Mouse (Mus musculus) spleen, adult 2 months (tissue): ENCODE measurements around the gene Rph3a. TPM values are rescaled to one million over a fixed set of nuclear protein-coding genes. Genes with fewer than 3 reads are reported as not detected.
"Not testable (repeated sequence)": the region's sequence is repeated elsewhere in the genome, so short reads cannot be mapped to it uniquely, and the experiment has no call there.

Experiments
- DNase-seq, 2 experiments: peaks; one replicate each; pipeline versions ENCODE4 v3.0.0 to v3.0.0-alpha.2; 2012 to 2021; ENCODE audit warnings: low spot score in 2 of 2, low read depth in 1 of 2
- H3K27ac ChIP-seq: fragments of 200-500 bp; 2 replicates; pipeline ENCODE4 v1.5.1; 2012; ENCODE audit warnings: low read length, inconsistent platforms; ENCODE audit not compliant: insufficient read depth
- H3K27me3 ChIP-seq: fragments of 200-500 bp; 2 replicates; pipeline ENCODE4 v1.6.1; 2012; ENCODE audit warnings: mild to moderate bottlenecking, moderate library complexity, low read length, inconsistent platforms; ENCODE audit not compliant: control insufficient read depth, insufficient read depth
- H3K36me3 ChIP-seq: fragments of 200-500 bp; 2 replicates; pipeline ENCODE4 v1.6.1; 2012; ENCODE audit warnings: mild to moderate bottlenecking, low read length, inconsistent platforms; ENCODE audit not compliant: control insufficient read depth, insufficient read depth
- H3K4me1 ChIP-seq: fragments of 200-500 bp; 2 replicates; pipeline ENCODE4 v1.6.1; 2011; ENCODE audit warnings: inconsistent platforms; ENCODE audit not compliant: control insufficient read depth, insufficient read depth, insufficient read length
- H3K4me3 ChIP-seq: fragments of 200-500 bp; 2 replicates; pipeline ENCODE4 v1.5.1; 2011; ENCODE audit warnings: mild to moderate bottlenecking, inconsistent platforms; ENCODE audit not compliant: insufficient read depth, insufficient read length; ENCODE audit errors: extremely low read depth
- CTCF ChIP-seq: fragments of 200-500 bp; IDR thresholded peaks from 2 replicates; pipeline ENCODE4 v1.5.1; 2011; ENCODE audit warnings: mild to moderate bottlenecking, inconsistent platforms; ENCODE audit not compliant: insufficient read depth, insufficient read length, insufficient replicate concordance; ENCODE audit errors: extremely low read depth
- POLR2A ChIP-seq: fragments of 200-500 bp; IDR thresholded peaks from 2 replicates; pipeline ENCODE4 v1.6.1; 2011; ENCODE audit warnings: low read depth, low read length, inconsistent platforms
- WGBS: fragments of 180-500 bp; shearing (Covaris S2); methylation state at CpG from one replicate; pipeline ENCODE4 v1.1.7; 2018; 5-methylcytosine and 5-hydroxymethylcytosine counted together
- polyA plus RNA-seq: library from polyadenylated mRNA; depleted of rRNA; stranded (reverse); fragments of >200 nt; gene quantifications from 2 replicates; pipeline ENCODE4 v1.2.3, GENCODE M21; 2012

Gene Rph3a
- polyA plus RNA-seq, 1 experiment = 0.02 TPM

DNA sequence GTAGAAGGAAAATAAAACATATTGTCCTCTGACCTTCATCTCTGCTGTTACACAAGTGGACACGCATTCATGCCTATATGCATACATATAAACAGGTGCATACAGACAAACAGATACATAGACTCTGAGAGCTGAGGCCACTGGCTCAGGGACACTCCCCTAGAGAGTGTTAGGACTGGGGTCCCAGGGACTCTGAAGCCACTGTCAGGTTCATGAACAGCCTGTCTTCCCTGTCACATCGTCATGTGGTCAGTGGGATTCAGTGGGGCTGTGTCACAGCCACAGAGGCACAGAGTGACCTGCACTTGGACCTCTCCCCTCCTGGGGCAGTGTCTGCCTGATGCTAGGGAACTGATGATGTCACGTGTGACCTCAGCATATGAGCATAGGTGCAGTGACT, 89.6 kb downstream of the Rph3a start:
- no peak for DNase-seq
- WGBS = 77% methylated on average over 3 of the region's 3 CpGs
- H3K36me3 ChIP-seq = no peaks in the 10 kb centered on the region
- H3K27me3 ChIP-seq = no peaks in the 10 kb centered on the region
- no peak for TF ChIP-seq CTCF
- no peak for TF ChIP-seq POLR2A
- H3K4me1 ChIP-seq = no peaks in the 10 kb centered on the region
- H3K27ac ChIP-seq = no peak overlapping the region
- H3K4me3 ChIP-seq = no peak overlapping the region

- 61% methylated on average over 2 of the region's 2 CpGs for WGBS
- not testable (repeated sequence) for DNase-seq, H3K27ac ChIP-seq, H3K36me3 ChIP-seq, H3K27me3 ChIP-seq, H3K4me3 ChIP-seq, H3K4me1 ChIP-seq
Observed at GRCm38 (mm10) chr5:120919156-120919935, 90.5 kb downstream of the Rph3a start.

DNA sequence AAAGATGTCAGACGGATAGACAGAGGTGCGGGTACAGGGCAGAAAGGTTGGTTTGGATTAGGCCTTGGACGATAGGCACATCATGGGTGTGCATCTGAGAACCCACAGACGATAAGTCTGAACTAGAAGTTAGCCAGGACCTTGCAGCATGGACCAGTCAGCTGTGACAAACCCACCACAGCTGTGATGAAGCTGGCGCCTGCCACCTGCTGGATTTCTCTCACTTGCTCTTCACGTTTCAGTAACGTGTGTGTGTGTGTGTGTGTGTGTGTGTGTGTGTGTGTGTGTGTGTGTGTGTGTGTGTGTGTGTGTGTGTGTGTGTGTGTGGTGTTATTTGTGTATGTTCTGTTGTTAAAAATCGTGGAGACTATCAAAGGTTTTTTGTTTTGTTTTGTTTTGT, 95.7 kb downstream of the Rph3a start, which contains the start of gene Oas1d:
Gene Oas1d, plus strand, starts transcription at position 333 of the 400 bp plus-strand sequence.
- H3K27me3 ChIP-seq, H3K4me1 ChIP-seq, DNase-seq, H3K4me3 ChIP-seq, H3K27ac ChIP-seq, H3K36me3 ChIP-seq: not testable (repeated sequence)
- 33% methylated on average over 8 of the region's 8 CpGs for WGBS

- TF ChIP-seq CTCF (no peak), POLR2A (no peak)
- H3K27me3 ChIP-seq = no peaks in the 10 kb centered on the region
- WGBS = 75% methylated on average over 7 of the region's 7 CpGs
- peaks cover 2% of the 10 kb centered on the region; the same call in 1 of the 2 replicates for H3K4me1 ChIP-seq
- H3K4me3 ChIP-seq = no peak overlapping the region
- no peak for DNase-seq
- H3K36me3 ChIP-seq = no peaks in the 10 kb centered on the region
- no peak overlapping the region for H3K27ac ChIP-seq
Observed at GRCm38 (mm10) chr5:120908196-120908920, 101.5 kb downstream of the Rph3a start.

DNA sequence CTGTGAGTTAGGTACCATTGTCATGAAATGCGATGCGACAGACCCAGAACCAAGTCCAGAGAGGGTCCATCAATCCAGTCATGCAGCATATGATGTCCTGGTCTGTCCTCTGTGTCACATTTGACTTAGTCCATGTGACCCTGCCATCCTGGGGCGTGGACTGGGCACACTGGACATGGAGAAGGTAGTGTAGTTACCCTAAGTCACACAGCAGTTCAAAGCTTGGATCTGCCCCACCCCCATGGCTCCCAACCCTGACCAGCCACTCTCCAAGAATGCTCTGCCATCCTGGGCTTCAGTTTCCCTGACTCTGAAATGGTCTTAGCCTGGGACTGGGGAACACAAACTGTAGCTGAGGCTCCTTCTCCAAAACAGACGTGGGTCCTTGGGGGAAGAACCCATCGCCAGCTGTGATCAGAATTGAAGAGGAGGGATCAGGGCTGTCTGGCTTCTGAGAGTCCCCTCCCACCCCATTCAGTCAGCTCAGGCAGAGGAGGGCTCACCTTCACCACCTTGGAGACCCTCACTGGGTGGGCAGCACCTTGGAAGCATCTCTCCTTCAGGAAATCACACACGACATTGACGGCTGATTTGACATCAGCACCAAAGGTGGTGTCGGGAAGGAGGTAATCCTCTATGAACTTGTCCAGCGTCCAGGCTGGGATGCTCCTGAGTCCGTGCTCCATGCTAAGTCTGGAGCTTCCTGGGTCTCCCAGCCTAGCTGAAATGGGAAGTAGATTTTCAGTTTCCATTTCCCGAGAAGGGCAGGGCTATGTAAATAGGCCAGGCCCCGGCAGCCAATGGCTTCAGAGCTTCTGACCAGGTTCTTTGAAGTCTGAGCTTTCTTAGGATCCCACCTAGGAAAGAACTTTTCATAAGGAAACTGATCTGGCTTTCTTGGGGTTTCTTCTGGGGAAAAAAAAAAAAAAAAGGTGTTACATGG, 102.8 kb downstream of the Rph3a start, which contains the start of gene Oas1a:
Gene Oas1a, minus strand, starts transcription at position 731 of the 943 bp plus-strand sequence.
- not testable (repeated sequence) for H3K4me1 ChIP-seq, H3K27me3 ChIP-seq, DNase-seq, H3K27ac ChIP-seq, H3K36me3 ChIP-seq
- WGBS = 28% methylated on average over 8 of the region's 12 CpGs
- peak within 1 kb of the TSS; percentile 51 for H3K4me3 ChIP-seq

DNA sequence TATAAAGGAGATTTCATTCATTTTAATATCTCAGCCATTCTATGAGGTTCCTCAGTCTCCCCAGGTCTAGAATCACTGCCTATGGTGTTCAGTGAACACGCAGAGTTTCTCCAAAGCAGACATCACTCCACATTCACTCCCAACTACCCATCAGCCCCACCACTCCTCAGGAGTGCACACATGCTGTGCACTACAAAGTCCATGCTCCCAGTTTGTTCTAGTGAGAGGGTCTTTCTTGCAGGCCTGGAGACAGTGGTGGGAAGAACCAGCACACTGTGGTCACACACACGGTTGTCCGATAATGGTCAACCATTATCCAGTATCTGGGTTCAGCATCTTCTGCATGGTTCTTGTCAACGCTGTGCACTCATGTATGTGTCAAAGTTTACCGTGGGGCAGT, 107.8 kb downstream of the Rph3a start:
- no peak for DNase-seq
- no peak for TF ChIP-seq POLR2A
- no peak for TF ChIP-seq CTCF
- no peak overlapping the region for H3K27ac ChIP-seq
- H3K36me3 ChIP-seq = 0 out of 2 replicates have a peak, but pooled peaks cover 2% of the 10 kb centered on the region
- peaks cover 2% of the 10 kb centered on the region; the same call in 1 of the 2 replicates for H3K4me1 ChIP-seq
- no peaks in the 10 kb centered on the region for H3K27me3 ChIP-seq
- WGBS = 93% methylated on average over 5 of the region's 5 CpGs
- no peak overlapping the region for H3K4me3 ChIP-seq
